Mouse (Mus musculus): ENCODE data around the gene Rxra.

The Rxra gene

DNA sequence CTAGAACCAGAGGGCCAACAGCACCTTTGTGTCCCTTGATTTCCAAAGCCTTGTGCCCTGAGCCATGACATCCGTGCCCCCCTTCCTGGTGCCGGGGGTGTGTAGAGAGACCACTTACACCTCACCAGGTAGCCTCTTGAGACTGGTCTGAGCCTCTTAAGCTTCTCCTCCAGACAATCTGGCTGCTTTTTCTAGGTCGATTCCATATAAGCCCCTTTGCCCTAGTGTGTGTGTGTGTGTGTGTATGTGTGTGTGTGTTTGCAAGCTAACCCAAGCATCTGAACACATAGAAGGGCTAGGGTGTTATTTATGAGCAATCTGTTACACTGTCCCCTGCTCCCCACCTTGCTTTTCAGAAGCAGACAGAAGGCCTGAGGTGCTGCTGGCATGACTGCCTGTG lies 62.2 kb downstream of the Rxra start:
- DNase-seq (ENCODE audit: low spot score in 2 of 2), result no peak

DNA sequence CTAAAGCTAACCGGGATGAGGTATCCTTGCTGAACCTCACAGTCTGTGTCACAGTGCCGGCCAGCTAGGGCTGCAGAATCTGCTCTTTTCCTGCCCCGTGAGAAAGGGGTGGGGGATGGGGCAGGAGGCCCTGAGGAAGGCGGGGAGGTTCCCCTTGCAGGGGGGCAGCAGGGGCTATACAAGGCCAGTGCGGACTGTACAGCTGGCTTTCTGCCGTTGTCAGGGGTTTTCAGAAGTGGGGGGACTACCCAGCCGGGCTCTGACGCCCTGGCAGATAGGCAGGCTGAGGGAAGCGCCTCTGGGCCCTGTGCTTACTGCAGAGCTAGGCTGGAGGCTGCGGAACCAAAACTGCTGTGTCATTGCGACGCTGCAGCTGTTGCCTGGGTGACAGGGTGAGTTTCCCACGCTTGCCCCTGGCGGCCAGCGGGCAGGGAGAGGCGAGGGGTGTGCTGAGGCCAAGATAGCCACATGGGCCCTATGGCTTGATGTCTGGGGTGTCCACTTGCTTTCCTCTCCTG lies 63.9 kb downstream of the Rxra start:
- DNase-seq (ENCODE audit: low spot score in 2 of 2), result peak; percentile 53 to 65

DNA sequence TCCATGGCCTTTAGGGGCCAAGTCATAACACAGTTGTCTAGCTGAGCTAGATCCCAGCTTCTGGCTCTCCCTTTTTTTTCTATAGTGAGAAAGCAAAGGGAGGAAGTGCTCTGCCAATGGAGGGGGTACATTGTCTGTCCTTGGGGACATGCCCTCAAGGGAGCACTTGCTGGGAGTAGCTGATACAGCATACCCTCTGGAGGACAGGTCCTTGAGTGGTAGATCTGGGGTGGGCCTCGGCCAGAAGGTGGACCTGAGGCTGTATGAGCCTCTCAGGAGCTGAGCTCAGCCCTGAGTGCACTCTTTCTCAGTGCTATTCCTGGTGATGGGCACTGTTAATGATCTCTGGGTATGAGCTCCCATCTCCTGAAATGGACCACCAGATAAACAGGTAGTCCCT lies 66.9 kb downstream of the Rxra start:
- DNase-seq (ENCODE audit: low spot score in 2 of 2), result no peak

DNA sequence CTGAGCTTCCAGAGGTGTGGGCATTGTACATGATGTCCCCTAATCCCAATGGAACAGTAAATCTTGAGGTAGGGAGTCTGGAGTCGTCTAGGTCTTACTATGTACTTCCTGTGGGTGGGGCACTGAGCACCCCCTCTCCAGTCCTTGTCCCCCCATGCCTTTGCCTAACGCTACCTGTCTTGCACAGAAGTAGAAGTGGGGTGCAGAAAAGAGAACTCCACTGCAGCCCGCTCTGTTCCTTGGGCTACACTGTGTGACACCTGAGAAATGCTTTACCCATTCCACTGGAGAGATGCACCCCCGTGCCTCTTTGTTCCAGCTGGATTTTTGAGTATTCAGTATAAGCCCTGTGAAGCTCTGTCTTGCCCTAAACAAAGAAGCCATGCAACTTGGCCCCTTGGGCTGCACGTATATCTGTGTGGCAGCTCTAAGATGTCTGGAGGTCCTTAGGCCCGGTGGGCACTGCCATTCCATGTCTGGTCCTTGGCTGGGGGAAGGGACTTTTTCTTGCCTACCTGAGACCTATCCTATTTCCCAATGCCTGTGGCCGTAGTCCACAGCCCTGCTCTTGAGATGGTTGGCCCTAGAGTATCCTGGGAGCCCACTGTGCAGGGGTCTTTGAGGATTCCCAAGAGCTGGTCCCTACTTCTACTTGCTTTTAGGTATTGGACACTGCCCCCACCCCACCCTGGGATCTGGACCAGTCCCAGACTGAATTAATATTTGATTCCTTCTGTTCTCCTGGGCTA lies 67.8 kb downstream of the Rxra start:
- no peak for DNase-seq (ENCODE audit: low spot score in 2 of 2)

DNA sequence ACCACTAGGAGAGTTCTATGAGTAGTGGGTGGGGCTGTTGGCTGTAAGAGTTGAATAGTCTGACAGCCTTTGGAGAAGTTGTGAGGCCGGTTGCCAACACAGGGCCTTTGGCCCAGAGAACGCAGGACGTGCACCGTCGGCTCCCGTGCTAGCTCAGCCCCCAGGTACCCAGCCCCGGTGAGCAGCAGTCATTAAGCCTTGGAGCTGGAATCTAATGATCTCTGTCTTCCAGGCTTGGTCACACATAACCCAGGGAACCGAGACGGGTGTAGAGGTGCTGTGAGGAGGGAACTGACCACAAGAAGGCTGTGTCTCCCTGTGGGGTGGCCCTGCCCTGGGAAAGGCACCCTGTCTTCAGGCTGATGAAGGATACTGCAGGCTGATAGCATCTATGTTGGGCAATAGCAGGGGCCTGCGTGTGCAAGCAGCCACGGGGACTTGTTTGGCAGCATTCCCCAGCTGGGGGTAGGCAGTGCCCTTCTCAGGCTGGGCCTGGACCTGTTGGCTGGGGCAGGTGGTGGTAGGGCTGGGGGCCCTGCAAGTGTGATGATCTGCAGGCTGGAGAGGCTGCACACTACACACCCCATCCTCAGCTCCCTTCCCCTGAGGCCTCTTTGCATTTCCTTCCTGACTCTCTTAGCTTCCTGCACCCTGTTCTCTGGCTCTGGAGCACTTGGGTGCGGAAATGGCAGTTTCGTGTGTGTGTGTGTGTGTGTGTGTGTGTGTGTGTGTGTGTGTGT lies 68.5 kb downstream of the Rxra start:
- DNase-seq (ENCODE audit: low spot score in 2 of 2), result no peak

DNA sequence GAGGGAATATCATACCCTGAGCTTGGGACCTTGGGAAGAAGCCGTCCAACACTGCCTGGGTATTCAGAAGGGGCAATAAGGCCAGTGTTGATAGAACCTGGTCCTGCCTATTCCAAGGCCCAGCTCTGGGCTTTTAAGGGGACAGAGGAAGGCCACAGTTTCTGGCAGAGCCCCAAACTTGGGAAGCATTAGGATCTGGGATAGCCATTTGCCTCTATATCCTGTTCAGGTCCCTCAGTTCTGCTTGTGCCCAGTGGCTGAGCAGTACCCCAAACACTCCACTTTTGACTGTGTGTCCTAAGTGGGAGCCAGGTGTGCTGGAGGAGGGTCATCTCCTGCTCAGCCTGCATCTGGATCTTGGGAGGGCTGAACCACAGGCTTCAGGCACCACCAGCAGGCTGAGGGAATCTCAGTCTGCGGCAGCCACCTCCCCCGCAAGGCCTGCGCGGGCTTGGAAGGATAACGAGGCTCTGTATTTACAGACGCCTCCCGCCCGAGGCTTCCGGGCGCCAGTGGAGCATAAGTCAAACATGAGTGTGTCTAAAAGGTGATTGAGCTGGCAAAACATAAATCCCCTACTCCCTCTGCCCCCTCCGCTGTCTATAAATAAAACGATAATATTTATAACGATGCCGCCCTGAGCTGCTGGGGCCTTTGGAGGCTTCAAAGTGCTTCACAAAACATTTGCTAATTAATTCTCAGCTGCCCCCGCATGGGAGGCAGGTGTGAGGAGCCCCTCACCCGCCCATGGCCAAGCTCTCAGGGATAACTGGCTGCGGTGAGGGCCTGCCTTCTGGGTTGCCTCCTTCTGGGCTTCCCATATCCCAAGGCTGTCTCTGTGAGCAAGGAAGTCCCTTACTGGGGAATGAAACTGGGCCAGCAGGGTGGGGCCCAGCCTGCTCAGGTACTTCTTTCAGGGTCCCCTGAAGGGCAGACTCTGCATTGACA lies 69.7 kb downstream of the Rxra start:
- no peak for DNase-seq (ENCODE audit: low spot score in 2 of 2)

DNA sequence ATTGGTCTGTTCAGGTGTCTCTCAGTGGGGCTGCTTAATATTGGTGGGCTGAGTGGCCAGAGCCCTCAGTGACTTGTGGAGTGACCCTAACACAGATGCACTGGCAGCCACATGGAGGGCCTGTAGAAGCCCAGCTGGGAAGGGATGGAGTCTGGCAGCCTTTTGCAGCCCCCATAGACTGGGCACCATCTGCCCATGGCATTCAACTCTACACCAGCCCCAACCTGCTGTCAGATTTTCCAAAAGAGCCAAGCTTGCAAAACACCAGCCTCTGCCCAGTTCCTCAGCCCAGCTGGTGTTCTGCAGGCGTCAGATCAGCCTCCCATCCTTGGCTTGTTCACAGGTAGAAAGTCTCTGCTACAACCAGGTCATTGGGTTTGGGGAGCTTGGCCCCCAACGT lies 70.6 kb downstream of the Rxra start:
- DNase-seq (ENCODE audit: low spot score in 2 of 2), result peak in 1 of 2 experiments; percentile 53

DNA sequence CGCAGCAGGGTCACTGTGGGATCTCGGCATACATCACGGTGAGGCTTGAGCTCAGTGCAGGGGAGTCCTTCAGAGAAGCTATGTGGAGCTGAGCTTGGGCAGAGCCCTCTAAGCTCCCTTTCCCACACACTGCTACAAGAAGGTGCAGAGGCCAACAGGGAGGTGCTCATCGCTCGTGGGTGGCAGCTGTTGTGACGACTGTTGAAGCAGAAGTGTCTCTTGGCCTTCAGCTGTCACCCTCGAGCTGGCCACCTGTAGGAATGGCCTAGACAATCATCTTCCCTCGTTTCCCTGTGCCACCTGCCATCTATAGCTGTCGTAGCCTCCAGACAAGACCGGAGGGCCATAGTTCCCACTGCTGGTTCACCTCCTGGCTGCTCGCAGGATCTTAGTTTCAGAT lies 72.7 kb downstream of the Rxra start:
- no peak for DNase-seq (ENCODE audit: low spot score in 2 of 2)

DNA sequence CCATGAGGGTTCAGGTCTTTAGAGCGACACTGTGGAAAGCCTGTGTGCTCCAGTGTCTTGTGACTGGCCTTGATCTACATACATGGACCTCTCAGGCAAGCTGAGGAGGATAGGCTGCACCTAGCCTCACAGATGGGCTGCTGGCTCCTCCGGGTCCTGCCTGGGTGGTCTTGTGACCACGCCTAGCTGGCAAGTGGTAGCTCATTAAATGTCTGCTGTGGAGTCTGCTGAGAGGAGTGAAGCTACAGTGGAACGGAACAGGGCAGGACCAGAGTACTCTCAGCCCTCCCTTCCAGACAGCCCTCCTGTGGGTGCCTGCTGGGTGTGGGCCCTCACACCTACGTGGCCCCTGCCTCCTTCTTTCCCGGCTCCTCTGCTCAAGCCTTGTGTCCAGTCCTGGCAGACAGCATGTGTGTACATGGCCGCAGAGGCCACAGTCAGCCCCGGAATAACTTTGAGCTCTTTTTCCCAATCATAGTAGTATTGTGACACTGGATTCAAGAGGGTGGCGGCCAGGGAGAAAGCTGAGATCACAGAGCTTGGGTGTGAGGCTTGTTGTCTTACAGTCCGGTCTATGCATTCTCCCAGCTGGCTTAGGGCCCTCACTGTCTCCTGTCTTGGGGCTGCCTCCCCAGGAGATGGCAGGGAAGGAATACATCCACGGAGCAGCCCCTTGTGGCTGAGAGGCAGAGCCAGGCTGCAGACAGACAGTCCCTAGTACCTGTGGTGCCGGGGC lies 74.3 kb downstream of the Rxra start:
- peak in 1 of 2 experiments; percentile 51 for DNase-seq (ENCODE audit: low spot score in 2 of 2)

DNA sequence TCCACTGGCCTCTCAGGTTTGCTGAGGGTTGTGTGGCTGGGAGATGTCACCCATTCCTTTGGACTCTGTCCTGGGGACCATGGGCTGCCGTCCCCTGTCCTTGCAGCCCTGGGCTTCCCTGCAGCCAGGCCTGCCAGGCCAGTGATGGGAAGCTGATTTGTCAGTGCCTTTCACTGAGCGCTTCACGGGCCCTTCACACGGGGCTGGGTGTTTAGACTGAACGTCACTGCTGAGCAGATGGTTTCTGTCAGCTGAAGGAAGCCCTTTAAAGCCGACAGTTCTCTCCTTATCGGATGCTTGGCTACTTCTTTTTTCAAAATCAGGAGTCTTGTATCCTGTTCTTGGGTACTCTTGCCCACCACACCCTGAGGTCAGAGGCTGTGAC lies 74.9 kb downstream of the Rxra start:
- no peak for DNase-seq (ENCODE audit: low spot score in 2 of 2)

DNA sequence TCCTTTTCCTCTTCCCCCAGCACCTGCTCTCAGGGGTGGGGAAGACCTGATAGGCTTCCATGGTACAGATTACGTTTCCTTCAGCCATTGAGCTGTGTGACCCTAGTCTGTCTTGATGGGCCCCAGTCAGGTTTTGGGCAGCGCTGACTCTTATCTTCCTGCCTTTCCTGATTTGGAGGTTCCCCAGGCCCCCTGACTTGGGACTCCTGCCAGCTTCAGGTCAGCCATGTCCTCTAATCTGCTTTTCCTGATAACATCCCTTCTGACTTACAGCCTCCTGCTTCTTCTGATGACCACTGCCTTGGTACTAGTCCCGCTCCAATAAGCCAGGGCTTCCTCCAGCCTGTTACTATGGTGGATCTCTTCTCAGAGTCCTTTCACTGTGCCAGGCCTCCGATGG lies 75.6 kb downstream of the Rxra start:
- DNase-seq (ENCODE audit: low spot score in 2 of 2), result no peak

DNA sequence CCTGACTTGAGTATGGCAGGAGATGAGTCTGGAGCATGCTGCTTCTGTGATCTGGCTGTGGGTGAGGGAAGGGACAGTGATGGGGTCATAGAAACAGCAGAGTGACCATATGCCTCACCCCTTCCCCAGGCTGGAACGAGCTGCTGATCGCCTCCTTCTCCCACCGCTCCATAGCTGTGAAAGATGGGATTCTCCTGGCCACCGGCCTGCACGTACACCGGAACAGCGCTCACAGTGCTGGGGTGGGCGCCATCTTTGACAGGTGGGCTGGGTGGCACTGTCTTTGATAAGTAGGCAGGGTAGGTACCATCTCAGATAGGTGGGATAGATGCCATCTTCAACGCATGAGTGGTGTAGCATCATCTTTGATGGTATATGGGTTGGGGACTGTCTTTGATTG lies 77.9 kb downstream of the Rxra start:
- no peak for DNase-seq (ENCODE audit: low spot score in 2 of 2)

DNA sequence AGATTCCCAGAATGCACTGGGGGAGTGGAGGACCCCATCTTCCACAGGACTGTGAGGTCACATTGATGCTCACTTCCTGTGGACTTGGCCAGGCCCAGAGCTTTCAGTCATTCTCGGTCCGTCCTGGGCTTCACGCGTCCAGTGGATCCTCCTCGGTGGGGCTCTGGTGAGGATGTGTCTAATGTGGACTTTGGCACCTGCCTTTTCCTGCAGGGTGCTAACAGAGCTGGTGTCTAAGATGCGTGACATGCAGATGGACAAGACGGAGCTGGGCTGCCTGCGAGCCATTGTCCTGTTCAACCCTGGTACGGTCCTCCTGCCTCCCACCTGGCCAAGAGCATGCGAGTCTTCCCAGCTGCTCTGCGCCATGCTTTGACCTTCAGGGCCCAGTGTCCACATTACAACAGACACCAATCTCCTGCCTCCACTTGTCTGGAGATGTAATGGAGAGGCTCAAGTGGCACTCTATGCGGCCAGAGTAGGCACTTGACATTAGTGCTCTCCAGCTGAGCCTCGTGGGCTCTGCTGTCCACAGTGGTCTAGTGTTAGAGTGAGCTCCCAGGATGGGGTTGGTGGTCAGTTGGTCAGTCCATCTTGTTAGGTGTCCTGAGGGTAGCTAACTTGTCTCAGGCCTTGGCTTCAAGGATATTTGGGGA lies 79.9 kb downstream of the Rxra start:
- no peak for DNase-seq (ENCODE audit: low spot score in 2 of 2)

DNA sequence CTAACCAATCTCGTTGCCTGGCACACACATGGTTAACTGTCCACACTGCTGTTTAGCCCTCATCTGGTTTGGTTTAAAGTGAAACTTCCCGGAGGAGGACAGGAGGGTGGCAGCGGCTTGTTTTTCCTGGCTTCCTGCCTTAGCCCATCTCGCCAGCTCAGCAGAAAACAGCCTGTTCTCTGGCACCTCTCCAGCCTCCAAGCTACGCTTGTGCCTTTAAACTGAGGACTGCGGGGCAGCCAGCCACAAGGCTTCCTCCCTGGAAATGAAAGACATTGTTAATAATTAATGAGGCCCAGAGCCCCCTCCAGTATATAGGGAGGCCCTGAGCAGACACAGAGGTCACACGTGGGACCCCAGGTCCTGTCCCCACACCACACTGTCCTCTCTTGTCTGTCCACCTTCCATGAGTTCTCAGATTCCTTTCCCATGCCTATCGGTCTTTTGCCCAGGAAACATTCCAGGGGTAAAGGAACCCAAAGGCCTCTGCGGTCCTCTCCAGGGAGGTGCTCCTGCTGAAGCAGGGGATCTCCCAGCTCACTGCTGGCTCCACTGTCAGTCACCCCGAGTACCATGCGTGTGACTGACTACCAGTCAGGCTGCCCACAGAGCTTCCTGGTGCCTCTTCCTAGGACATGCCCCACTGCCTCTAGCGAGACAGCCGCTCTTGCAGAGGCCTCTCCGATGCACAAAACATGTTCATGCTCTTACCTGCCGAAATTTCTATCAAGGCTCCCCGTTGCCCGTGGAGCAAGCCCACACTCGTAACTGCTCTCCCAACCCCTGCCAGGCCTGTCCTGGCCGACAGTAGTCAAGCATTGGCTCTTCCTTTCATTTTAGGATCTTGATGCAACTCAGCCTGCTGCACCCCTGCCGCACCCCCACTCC lies 82.4 kb downstream of the Rxra start:
- peak; percentile 77 to 90 for DNase-seq (ENCODE audit: low spot score in 2 of 2)

DNA sequence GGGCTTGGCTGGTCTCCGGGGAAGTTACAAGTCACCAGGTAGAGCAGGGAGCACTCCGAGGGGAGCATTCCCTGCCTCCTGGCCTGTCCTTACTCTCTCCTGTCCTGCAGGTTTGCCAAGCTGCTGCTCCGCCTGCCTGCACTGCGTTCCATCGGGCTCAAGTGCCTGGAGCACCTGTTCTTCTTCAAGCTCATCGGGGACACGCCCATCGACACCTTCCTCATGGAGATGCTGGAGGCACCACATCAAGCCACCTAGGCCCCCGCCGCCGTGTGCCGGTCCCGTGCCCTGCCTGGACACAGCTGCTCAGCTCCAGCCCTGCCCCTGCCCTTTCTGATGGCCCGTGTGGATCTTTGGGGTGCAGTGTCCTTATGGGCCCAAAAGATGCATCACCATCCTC lies 83.2 kb downstream of the Rxra start:
- no peak for DNase-seq (ENCODE audit: low spot score in 2 of 2)

DNA sequence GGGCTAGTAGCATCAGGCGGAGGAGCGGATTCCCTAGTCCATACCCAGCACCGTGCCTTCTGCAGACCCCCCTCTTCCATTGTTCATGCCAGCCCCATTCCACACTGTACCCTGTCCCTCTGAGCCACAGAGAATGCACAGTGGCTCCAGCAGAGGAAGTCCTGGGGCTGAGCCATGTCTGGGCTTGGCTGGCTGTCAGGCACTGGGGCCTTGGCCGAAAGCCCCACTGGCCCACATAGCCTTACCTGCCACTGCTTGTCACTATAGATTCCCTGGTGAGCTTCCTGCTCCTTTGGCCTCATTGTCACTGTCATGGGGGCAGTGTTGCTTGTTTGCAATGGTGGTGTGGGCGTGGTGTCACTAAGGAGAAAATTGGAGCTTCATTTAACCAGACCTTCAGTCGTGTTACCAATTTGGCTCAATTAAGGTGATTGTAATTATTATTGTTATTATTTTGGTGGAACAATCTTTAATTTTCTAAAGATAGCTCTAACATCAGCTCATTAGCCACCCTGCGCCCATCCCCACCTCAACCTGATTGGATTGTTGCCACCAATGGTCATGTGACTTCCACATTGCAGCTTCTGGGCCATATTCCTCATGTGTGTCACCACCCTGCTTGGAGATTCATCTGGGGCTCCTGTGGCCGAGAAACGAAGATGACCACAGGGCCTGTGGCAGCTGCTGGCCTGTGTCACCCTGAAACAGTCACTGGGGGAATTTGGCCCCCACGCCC lies 85.2 kb downstream of the Rxra start:
- no peak for DNase-seq (ENCODE audit: low spot score in 2 of 2)

DNA sequence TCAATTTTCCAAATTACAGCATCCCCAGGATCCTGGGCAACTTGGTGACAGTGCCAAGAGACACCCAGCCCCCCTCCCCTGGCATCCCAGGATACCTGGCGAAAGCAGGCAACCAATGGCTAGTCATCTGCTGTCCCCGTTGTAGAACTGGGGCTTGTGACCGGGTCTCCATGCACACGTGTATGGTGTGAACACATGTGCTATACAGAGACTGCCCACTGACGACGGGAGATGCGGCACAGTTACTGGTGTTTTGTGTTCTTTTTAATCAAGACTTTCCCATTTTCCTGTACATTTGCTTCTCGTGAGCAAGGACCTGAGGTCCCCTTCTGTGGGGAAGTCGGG lies 85.7 kb downstream of the Rxra start:
- DNase-seq (ENCODE audit: low spot score in 2 of 2), result no peak

DNA sequence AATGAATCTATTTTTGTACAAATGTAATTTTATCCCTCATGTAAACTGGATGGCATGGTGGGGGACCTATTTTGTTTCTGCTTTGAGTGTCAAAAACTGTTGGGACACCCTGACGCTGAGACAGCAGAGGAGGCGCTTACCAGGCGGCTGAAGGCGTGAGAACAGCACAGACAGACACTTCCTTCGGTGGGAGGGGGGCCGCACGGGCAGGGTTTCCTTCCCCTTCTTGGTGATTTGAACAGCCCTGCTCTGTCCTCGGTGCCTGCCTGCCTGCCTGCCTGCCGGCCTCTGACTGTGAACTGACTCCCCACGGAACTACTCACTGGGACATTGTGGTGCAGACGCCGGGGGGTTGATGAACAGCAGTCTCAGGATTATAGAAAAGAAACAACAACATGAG lies 86.3 kb downstream of the Rxra start:
- no peak for DNase-seq (ENCODE audit: low spot score in 2 of 2)

Measured in cerebellum, postnatal 4 days (tissue).